ENCODE assay signal across 8 mouse cellular contexts in the genomic region with DNA sequence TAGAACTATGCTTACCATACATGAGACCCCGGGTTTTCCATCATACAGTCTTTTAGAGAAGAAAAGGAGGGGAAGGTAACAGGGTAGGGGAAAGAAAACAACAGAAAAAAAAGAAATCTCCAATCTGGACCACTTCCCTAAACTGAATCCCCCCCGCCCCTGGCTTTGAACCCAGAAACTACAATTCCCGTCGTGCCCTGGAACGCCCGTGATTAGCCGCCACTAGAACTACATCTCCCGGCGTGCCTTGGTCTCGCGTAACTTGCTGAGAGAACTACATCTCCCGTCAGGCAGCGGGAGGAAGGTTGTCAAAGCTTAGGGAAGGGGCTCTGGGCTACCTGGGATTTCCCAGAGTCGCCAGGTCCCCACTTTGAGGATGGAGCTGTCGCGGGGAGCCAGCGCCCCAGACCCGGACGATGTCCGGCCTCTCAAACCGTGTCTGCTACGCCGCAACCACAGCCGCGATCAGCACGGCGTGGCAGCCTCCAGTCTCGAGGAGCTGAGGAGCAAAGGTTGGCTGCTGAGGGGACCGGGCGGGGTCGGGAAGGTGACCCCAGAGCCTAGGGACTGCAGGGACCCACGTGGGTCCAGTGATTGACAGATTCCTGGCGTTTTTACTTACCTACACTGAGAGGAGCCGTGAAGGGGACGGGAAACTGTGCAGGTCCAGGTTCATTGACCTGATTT. TPM values are rescaled to one million over a fixed set of nuclear protein-coding genes. Genes with fewer than 3 reads are reported as not detected.
A peak's percentile ranks its signal among the peaks of the same experiment; 100 is the strongest.
DNase-seq lines count a peak whose midpoint lies in the region; ATAC-seq and TF ChIP-seq lines count a peak whose summit lies in the region.

A gene (plus strand): TSS at position 272 of the 687 bp plus-strand sequence.

- peak; percentile 79 for TF ChIP-seq POLR2A in cortical plate, adult 2 months (IDR thresholded peaks at IDR 0.05; ENCODE audit: extremely low read depth, insufficient read depth, low read length)

- peak; percentile 92 for ATAC-seq in activated CD4-positive, CD25-positive, alpha-beta regulatory T cell, adult 4 months
- ATAC-seq in megakaryocyte progenitor cell, adult 5-6 weeks (replicated peaks; ENCODE audit: poor library complexity) = peak; percentile 93

- H3K4me1 ChIP-seq in cortical plate, adult 2 months (ENCODE audit: control insufficient read depth, insufficient read depth, low read length) = no peaks in the 10 kb centered on the region; the same call in 1 of the 2 replicates

- no peak within 1 kb of the TSS for H3K27ac ChIP-seq in cortical plate, adult 2 months (ENCODE audit: insufficient read depth, low read length)

- H3K4me3 ChIP-seq in cortical plate, adult 2 months (ENCODE audit: insufficient read depth, low read length) = peak within 1 kb of the TSS; percentile 90

- peak; percentile 89 for DNase-seq in gastrocnemius, postnatal 10 days
- DNase-seq in induced T-regulatory cell, adult 2 months (ENCODE audit: low read depth) = peak; percentile 93
- peak; percentile 71 to 94 for DNase-seq in left cerebral cortex, adult 9 months (ENCODE audit: low spot score in 2 of 2)
- peak; percentile 89 for DNase-seq in right cerebral cortex, postnatal 14 days
- DNase-seq in urinary bladder, postnatal 36 days (ENCODE audit: low spot score in 2 of 2) = peak; percentile 92 to 93

- TF ChIP-seq CTCF in cortical plate, adult 2 months (IDR thresholded peaks at IDR 0.05; ENCODE audit: extremely low read depth, insufficient read depth, low read length) = no peak

RNA-seq across cellular contexts. Expression of the gene that starts here (rescaled TPM):
- 10 to 100 TPM; 26.0 to 32.4 TPM for polyA plus RNA-seq in activated CD4-positive, CD25-positive, alpha-beta regulatory T cell, adult 4 months (2017; shearing (Covaris generic))
- polyA plus RNA-seq in cortical plate, adult 2 months (2012; rRNA removed) = 49.3 and 52.8 TPM in 2 replicates
- 10 to 100 TPM; 36.3 to 39.5 TPM for total RNA-seq in gastrocnemius, postnatal 10 days (2021)
- 20.0 and 24.5 TPM in 2 replicates for total RNA-seq in megakaryocyte progenitor cell, adult 5-6 weeks (2015)
- total RNA-seq in megakaryocyte progenitor cell, adult 5-6 weeks (2017) = 18.6 and 19.4 TPM in 2 replicates
